Mouse (Mus musculus): ENCODE results near the gene Lhfp. TPM values are rescaled to one million over a fixed set of nuclear protein-coding genes. Genes with fewer than 3 reads are reported as not detected.

Gene Lhfp
- 36.9 and 40.6 TPM in 2 replicates for polyA plus RNA-seq (2012; rRNA removed)

GRCm38 (mm10) chr3:53041411-53042239, at the start of gene Lhfp:
Lhfp (plus strand) TSS chr3:53041528.

GRCm38 (mm10) chr3:53016436-53017340, 24.6 kb upstream of the Lhfp start, which contains the start of gene Cog6:
Cog6 (minus strand) TSS chr3:53017237.

Other genes with a start within 250 kb of the Lhfp start
- gene Cog6, start 24.3 kb upstream of the Lhfp start, polyA plus RNA-seq (2012; rRNA removed) = 17.8 and 20.5 TPM in 2 replicates